Mouse (Mus musculus): ENCODE data around the gene Ric8a.

DNA sequence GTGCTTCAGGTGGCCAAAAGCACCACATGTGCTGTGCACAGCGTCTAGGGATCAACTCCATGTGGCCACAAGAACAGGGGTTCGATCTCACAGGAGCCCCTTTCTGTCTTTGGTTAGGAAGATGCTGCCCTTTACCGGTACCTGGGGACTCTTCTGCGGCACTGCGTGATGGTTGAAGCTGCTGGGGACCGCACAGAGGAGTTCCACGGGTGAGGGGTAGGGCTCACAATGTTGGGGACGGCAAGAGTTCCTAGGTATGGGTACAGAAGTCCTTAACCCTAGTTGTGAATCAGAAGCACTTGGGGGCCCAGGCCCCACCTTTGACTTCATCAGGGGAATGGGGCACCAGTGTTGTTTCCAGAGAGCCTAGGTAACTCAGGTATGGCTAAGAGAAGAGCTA lies 2.0 kb downstream of the Ric8a start:
- no peak for TF ChIP-seq CTCF (IDR thresholded peaks at IDR 0.05; ENCODE audit: borderline replicate concordance, extremely low read depth, insufficient read depth, insufficient read length)
- TF ChIP-seq POLR2A (IDR thresholded peaks at IDR 0.05; ENCODE audit: borderline replicate concordance, extremely low read depth, insufficient read depth, insufficient read length, poor library complexity, severe bottlenecking): no peak
